ENCODE assay signal across 8 mouse cellular contexts in genomic region chr1:156938705-156939242, GRCm38 (mm10). TPM values are rescaled to one million over a fixed set of nuclear protein-coding genes. Genes with fewer than 3 reads are reported as not detected.
A peak's percentile ranks its signal among the peaks of the same experiment; 100 is the strongest.
DNase-seq lines count a peak whose midpoint lies in the region; ATAC-seq lines count a peak whose summit lies in the region.

No protein-coding gene starts in this region.

- peak; percentile 61 for ATAC-seq in inflammation-experienced regulatory T-cells, adult 6 months
- ATAC-seq in megakaryocyte-erythroid progenitor cell, adult 5-6 weeks (replicated peaks; ENCODE audit: low FRiP score, low TSS enrichment, poor library complexity, severe bottlenecking): peak; percentile 90

- intact Hi-C loops in left cerebral cortex, postnatal 14 days (cut with DNase I): loop anchor here (5.0 kb wide), 2 partner anchors 49 to 139 kb away; no protein-coding TSS in a partner anchor

- DNase-seq in T-cell, adult 2 months (ENCODE audit: low spot score): peak; percentile 80
- DNase-seq in cerebellum, postnatal 14 days: peak; percentile 77
- peak; percentile 58 for DNase-seq in gastrocnemius, postnatal 10 days
- DNase-seq in left cerebral cortex, postnatal 14 days (ENCODE audit: low spot score in 2 of 2): peak; percentile 85 to 87
- peak; percentile 77 to 78 for DNase-seq in right cerebral cortex, postnatal 36 days (ENCODE audit: low spot score in 2 of 2)
- peak; percentile 63 to 73 for DNase-seq in urinary bladder, postnatal 4 days (ENCODE audit: low spot score in 2 of 2)

RNA-seq across cellular contexts. Expression of gene Ralgps2, which starts 0.7 kb away (rescaled TPM):
- total RNA-seq in gastrocnemius, postnatal 10 days (2021): 10 to 100 TPM in 1 of 2 experiments, 1 to 10 TPM in 1; 8.4 to 17.6 TPM
- 10 to 100 TPM; 24.6 to 48.2 (median 34.1) TPM for polyA plus RNA-seq in inflammation-experienced regulatory T-cells, adult 6 months (2017; shearing (Covaris generic))
- total RNA-seq in left cerebral cortex, postnatal 14 days (2021): 10 to 100 TPM; 43.3 to 54.7 TPM
- 11.3 and 22.4 TPM in 2 replicates for total RNA-seq in megakaryocyte-erythroid progenitor cell, adult 5-6 weeks (2014; fragmentation: Nextera tagmentation)
- 12.7 and 28.2 TPM in 2 replicates for total RNA-seq in megakaryocyte-erythroid progenitor cell, adult 5-6 weeks (2017)

Comparison
In these comparisons a context has a peak if more than half of its experiments do, and no peak if none do; other contexts are left out.
1. Peak in every context shown above with its lines: DNase-seq and ATAC-seq.